Mouse (Mus musculus): ENCODE measurements around the gene Gm15013. TPM values are rescaled to one million over a fixed set of nuclear protein-coding genes. Genes with fewer than 3 reads are reported as not detected.
"Not testable (repeated sequence)": the region's sequence is repeated elsewhere in the genome, so short reads cannot be mapped to it uniquely, and the experiment has no call there.

Gene Gm15013
- polyA plus RNA-seq (2015; fragmentation: Nextera tagmentation; extraction: Ambion mirVana) = 0.63 and 0.70 TPM in 2 replicates

GRCm38 (mm10) chrX:139714381-139714780 is at the start of gene Gm15013:
TSS of gene Gm15013 (minus strand) at chrX:139714481.
- no peak for ATAC-seq (ENCODE audit: insufficient number of reproducible peaks, insufficient read depth, low FRiP score, low TSS enrichment, low read depth)
- H3K27ac ChIP-seq = no peak within 1 kb of the TSS
- WGBS = 97% methylated on average over 8 of the region's 8 CpGs

GRCm38 (mm10) chrX:139762546-139762945 is 48.3 kb upstream of the Gm15013 start:
- H3K27me3 ChIP-seq = peaks cover 9% of the 10 kb centered on the region
- 72% methylated on average over 2 of the region's 2 CpGs for WGBS
- no peaks in the 10 kb centered on the region for H3K36me3 ChIP-seq
- no peaks in the 10 kb centered on the region for H3K9me3 ChIP-seq
- no peak overlapping the region for H3K4me3 ChIP-seq
- no peaks in the 10 kb centered on the region for H3K4me1 ChIP-seq
- no peak for ATAC-seq (ENCODE audit: insufficient number of reproducible peaks, insufficient read depth, low FRiP score, low TSS enrichment, low read depth)
- H3K9ac ChIP-seq = no peak overlapping the region
- no peak overlapping the region for H3K4me2 ChIP-seq
- H3K27ac ChIP-seq = no peak overlapping the region

More at GRCm38 (mm10) chrX:139714381-139714780, at the start of gene Gm15013:
- H3K36me3 ChIP-seq = no peaks in the 10 kb centered on the region
- H3K4me3 ChIP-seq = no peak within 1 kb of the TSS
- no peaks in the 10 kb centered on the region for H3K9me3 ChIP-seq
- no peak within 1 kb of the TSS for H3K9ac ChIP-seq
- H3K4me2 ChIP-seq = no peak within 1 kb of the TSS
- H3K27me3 ChIP-seq = no peaks in the 10 kb centered on the region; the same call in 1 of the 2 replicates
- no peaks in the 10 kb centered on the region for H3K4me1 ChIP-seq

- not testable (repeated sequence) for H3K4me2 ChIP-seq; H3K36me3 ChIP-seq; H3K4me1 ChIP-seq; ATAC-seq (ENCODE audit: insufficient number of reproducible peaks, insufficient read depth, low FRiP score, low TSS enrichment, low read depth); H3K9ac ChIP-seq; H3K4me3 ChIP-seq; H3K27me3 ChIP-seq; H3K27ac ChIP-seq; H3K9me3 ChIP-seq
- 81% methylated on average over 3 of the region's 3 CpGs for WGBS
These were observed 44.4 kb upstream of the Gm15013 start for GRCm38 (mm10) chrX:139758634-139759033.

- Histone ChIP-seq H3K9ac (no peak overlapping the region), H3K4me1 (no peaks in the 10 kb centered on the region), H3K4me2 (no peak overlapping the region), H3K27ac (no peak overlapping the region), H3K36me3 (peaks cover 4% of the 10 kb centered on the region; the same call in 1 of the 2 replicates), H3K27me3 (peaks cover 8% of the 10 kb centered on the region; the same call in 1 of the 2 replicates), H3K4me3 (no peak overlapping the region), H3K9me3 (no peaks in the 10 kb centered on the region)
- ATAC-seq (ENCODE audit: insufficient number of reproducible peaks, insufficient read depth, low FRiP score, low TSS enrichment, low read depth) = no peak
- WGBS = 0% methylated on average over 1 of the region's 1 CpGs
These were observed 37.6 kb upstream of the Gm15013 start for GRCm38 (mm10) chrX:139751855-139752254.

GRCm38 (mm10) chrX:139737066-139737465 is 22.8 kb upstream of the Gm15013 start:
- peaks cover 4% of the 10 kb centered on the region; the same call in 1 of the 2 replicates for H3K27me3 ChIP-seq
- H3K36me3 ChIP-seq = peaks cover 6% of the 10 kb centered on the region
- H3K4me2 ChIP-seq = no peak overlapping the region
- H3K27ac ChIP-seq = no peak overlapping the region
- no peak for ATAC-seq (ENCODE audit: insufficient number of reproducible peaks, insufficient read depth, low FRiP score, low TSS enrichment, low read depth)
- H3K4me1 ChIP-seq = no peaks in the 10 kb centered on the region
- no peaks in the 10 kb centered on the region for H3K9me3 ChIP-seq
- no peak overlapping the region for H3K4me3 ChIP-seq
- WGBS = 86% methylated on average over 5 of the region's 5 CpGs
- no peak overlapping the region for H3K9ac ChIP-seq

- H3K36me3 ChIP-seq = peaks cover 6% of the 10 kb centered on the region
- no peak overlapping the region for H3K4me3 ChIP-seq
- ATAC-seq (ENCODE audit: insufficient number of reproducible peaks, insufficient read depth, low FRiP score, low TSS enrichment, low read depth) = no peak
- WGBS = 88% methylated on average over 3 of the region's 3 CpGs
- H3K4me2 ChIP-seq = no peak overlapping the region
- peaks cover 5% of the 10 kb centered on the region; the same call in 1 of the 2 replicates for H3K27me3 ChIP-seq
- H3K9me3 ChIP-seq = no peaks in the 10 kb centered on the region
- H3K27ac ChIP-seq = no peak overlapping the region
- no peak overlapping the region for H3K9ac ChIP-seq
- H3K4me1 ChIP-seq = no peaks in the 10 kb centered on the region
These were observed 16.3 kb upstream of the Gm15013 start for GRCm38 (mm10) chrX:139730541-139730940.

- H3K9ac ChIP-seq = no peak overlapping the region
- H3K27me3 ChIP-seq = peaks cover 4% of the 10 kb centered on the region; the same call in 1 of the 2 replicates
- no peaks in the 10 kb centered on the region for H3K9me3 ChIP-seq
- WGBS = 92% methylated on average over 2 of the region's 2 CpGs
- H3K4me3 ChIP-seq = no peak overlapping the region
- H3K36me3 ChIP-seq = no peaks in the 10 kb centered on the region
- H3K4me1 ChIP-seq = no peaks in the 10 kb centered on the region
- H3K4me2 ChIP-seq = no peak overlapping the region
- H3K27ac ChIP-seq = no peak overlapping the region
- no peak for ATAC-seq (ENCODE audit: insufficient number of reproducible peaks, insufficient read depth, low FRiP score, low TSS enrichment, low read depth)
These were observed 8.1 kb upstream of the Gm15013 start for GRCm38 (mm10) chrX:139722350-139722749.

GRCm38 (mm10) chrX:139684775-139685695 is 29.2 kb downstream of the Gm15013 start, which contains the start of gene Tbc1d8b:
TSS of gene Tbc1d8b (plus strand) at chrX:139684996.
- no peaks in the 10 kb centered on the region for H3K36me3 ChIP-seq
- H3K4me3 ChIP-seq = peak within 1 kb of the TSS; percentile 54
- H3K4me1 ChIP-seq = no peaks in the 10 kb centered on the region
- peak; percentile 98 for ATAC-seq (ENCODE audit: insufficient number of reproducible peaks, insufficient read depth, low FRiP score, low TSS enrichment, low read depth)
- H3K9ac ChIP-seq = peak within 1 kb of the TSS; percentile 72
- H3K27me3 ChIP-seq = peaks cover 18% of the 10 kb centered on the region
- H3K27ac ChIP-seq = 0 out of 2 replicates have a peak within 1 kb of the TSS, but pooled peaks have one; percentile 16
- WGBS = 18% methylated on average over 43 of the region's 43 CpGs
- no peaks in the 10 kb centered on the region for H3K9me3 ChIP-seq
- H3K4me2 ChIP-seq = peak within 1 kb of the TSS; percentile 59

- 21% methylated on average over 8 of the region's 8 CpGs for WGBS
- Histone ChIP-seq H3K27ac (0 out of 2 replicates have a peak overlapping the region, but pooled peaks have one; percentile 16), H3K36me3 (no peaks in the 10 kb centered on the region), H3K4me2 (peak overlapping the region; percentile 56), H3K4me1 (no peaks in the 10 kb centered on the region), H3K9ac (peak overlapping the region; percentile 44), H3K27me3 (peaks cover 18% of the 10 kb centered on the region), H3K9me3 (no peaks in the 10 kb centered on the region), H3K4me3 (peak overlapping the region; percentile 54)
- no peak; the same call in 1 of the 2 replicates for ATAC-seq (ENCODE audit: insufficient number of reproducible peaks, insufficient read depth, low FRiP score, low TSS enrichment, low read depth)
These were observed 29.9 kb downstream of the Gm15013 start for GRCm38 (mm10) chrX:139684410-139684774.

GRCm38 (mm10) chrX:139665829-139666228 is 48.5 kb downstream of the Gm15013 start:
- WGBS = 71% methylated on average over 2 of the region's 2 CpGs
- Histone ChIP-seq H3K4me3 (no peak overlapping the region), H3K9me3 (no peaks in the 10 kb centered on the region), H3K27ac (no peak overlapping the region), H3K27me3 (peaks cover 16% of the 10 kb centered on the region; the same call in 1 of the 2 replicates), H3K36me3 (no peaks in the 10 kb centered on the region), H3K9ac (no peak overlapping the region), H3K4me2 (no peak overlapping the region), H3K4me1 (no peaks in the 10 kb centered on the region)
- ATAC-seq (ENCODE audit: insufficient number of reproducible peaks, insufficient read depth, low FRiP score, low TSS enrichment, low read depth) = no peak
